Mouse (Mus musculus): ENCODE results near the gene Pstpip1.

DNA sequence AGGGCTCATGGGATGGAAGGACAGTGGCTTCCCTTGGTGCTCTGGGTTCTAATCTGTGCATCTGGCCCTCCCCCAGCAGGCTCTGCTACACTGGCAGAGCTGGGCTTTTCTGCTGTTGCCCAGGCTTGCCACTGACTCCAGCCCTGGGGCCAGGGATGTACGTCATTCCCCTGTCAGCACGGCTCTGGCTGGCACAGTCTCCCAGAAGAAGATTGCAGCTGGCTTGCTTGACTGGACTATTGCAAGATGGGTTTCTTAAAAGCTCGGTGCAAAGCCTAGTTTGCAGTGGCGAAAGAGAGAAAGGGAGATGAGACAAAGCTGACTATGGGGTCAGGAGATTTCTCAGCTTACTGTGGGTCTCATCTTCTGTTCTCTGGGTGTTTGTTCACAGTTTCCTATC lies 87.6 kb downstream of the Pstpip1 start:
- TF ChIP-seq CTCF (IDR thresholded peaks at IDR 0.05; ENCODE audit: borderline replicate concordance, insufficient read depth, low read depth, low read length): no peak
- TF ChIP-seq POLR2A (IDR thresholded peaks at IDR 0.05; ENCODE audit: borderline replicate concordance, insufficient read depth, low read length): no peak
